Mouse (Mus musculus): ENCODE measurements around the gene Col5a1. TPM values are rescaled to one million over a fixed set of nuclear protein-coding genes. Genes with fewer than 3 reads are reported as not detected.

The Col5a1 gene
- polyA plus RNA-seq, 1 experiment = 172 TPM

- Histone ChIP-seq H3K36me3 (ENCODE audit: control insufficient read depth, insufficient read depth) (no peaks in the 10 kb centered on the region), H3K79me2 (ENCODE audit: control insufficient read depth, insufficient read depth) (no peaks in the 10 kb centered on the region), H3K4me3 (no peak overlapping the region), H3ac (ENCODE audit: control insufficient read depth, insufficient read length) (no peak overlapping the region), H3K4me2 (ENCODE audit: low read depth) (peak overlapping the region; percentile 72), H3K27me3 (ENCODE audit: control insufficient read depth, insufficient read depth, insufficient read length) (no peaks in the 10 kb centered on the region)
- 0 out of 2 replicates have a peak, but pooled peaks have one; percentile 20 for TF ChIP-seq CEBPB (IDR thresholded peaks at IDR 0.05; ENCODE audit: insufficient read depth, poor library complexity, severe bottlenecking)
- no peak for TF ChIP-seq MYOD1 (IDR thresholded peaks at IDR 0.05; ENCODE audit: control insufficient read depth in 1 of 3, insufficient read length in 2 of 3, low read depth in 2 of 3)
These were observed 21.5 kb upstream of the Col5a1 start for GRCm38 (mm10) chr2:27864491-27865365.

- H3K4me2 ChIP-seq (ENCODE audit: low read depth) = no peak overlapping the region
- no peak overlapping the region for H3ac ChIP-seq (ENCODE audit: control insufficient read depth, insufficient read length)
- H3K36me3 ChIP-seq (ENCODE audit: control insufficient read depth, insufficient read depth) = no peaks in the 10 kb centered on the region
- H3K27me3 ChIP-seq (ENCODE audit: control insufficient read depth, insufficient read depth, insufficient read length) = no peaks in the 10 kb centered on the region
- no peaks in the 10 kb centered on the region for H3K79me2 ChIP-seq (ENCODE audit: control insufficient read depth, insufficient read depth)
- TF ChIP-seq REST (IDR thresholded peaks at IDR 0.05; ENCODE audit: insufficient read depth, insufficient read length) (no peak), TCF3 (IDR thresholded peaks at IDR 0.05; ENCODE audit: insufficient read length, low read depth) (no peak), E2F4 (IDR thresholded peaks at IDR 0.05; ENCODE audit: insufficient read depth) (no peak), POLR2A (IDR thresholded peaks at IDR 0.05; ENCODE audit: insufficient read length, low read depth) (no peak), TCF12 (IDR thresholded peaks at IDR 0.05; ENCODE audit: insufficient read depth, poor library complexity, severe bottlenecking) (no peak), POLR2AphosphoS2 (IDR thresholded peaks at IDR 0.05; ENCODE audit: insufficient read length, low read depth) (no peak), CEBPB (IDR thresholded peaks at IDR 0.05; ENCODE audit: insufficient read depth, poor library complexity, severe bottlenecking) (no peak), SRF (IDR thresholded peaks at IDR 0.05; ENCODE audit: control insufficient read depth, insufficient read length, low read depth) (no peak), MYOD1 (IDR thresholded peaks at IDR 0.05; ENCODE audit: control insufficient read depth in 1 of 3, insufficient read length in 2 of 3, low read depth in 2 of 3) (no peak), MAX (IDR thresholded peaks at IDR 0.05; ENCODE audit: low read depth) (no peak), USF1 (IDR thresholded peaks at IDR 0.05; ENCODE audit: low read depth) (no peak), MYOG (IDR thresholded peaks at IDR 0.05; ENCODE audit: control insufficient read depth in 1 of 3, insufficient read depth in 1 of 3, insufficient read length in 2 of 3, low read depth in 2 of 3) (no peak)
- H3K4me3 ChIP-seq = no peak overlapping the region
These were observed 15.6 kb upstream of the Col5a1 start for GRCm38 (mm10) chr2:27870586-27870985.

DNA sequence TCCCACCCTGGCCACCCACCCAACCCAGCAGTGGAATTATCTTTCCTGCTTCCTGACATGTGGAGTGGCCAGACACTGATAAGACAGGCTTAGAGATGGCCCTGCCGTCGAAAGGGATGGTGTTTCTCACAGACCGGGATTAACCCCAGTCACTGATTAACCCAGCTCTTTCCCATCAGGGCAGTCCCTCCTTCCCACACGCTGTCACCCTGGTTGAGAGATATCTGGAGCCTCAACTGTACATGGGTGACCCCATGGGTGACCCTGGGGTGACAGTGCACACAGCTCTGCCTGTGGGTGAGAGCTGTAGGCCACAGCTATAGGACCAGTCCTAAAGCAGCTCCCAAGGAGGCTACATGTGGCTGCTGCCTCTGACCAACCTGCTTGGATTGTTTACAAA is 15.2 kb upstream of the Col5a1 start:
- Histone ChIP-seq H3K4me3 (no peak overlapping the region), H3K27me3 (ENCODE audit: control insufficient read depth, insufficient read depth, insufficient read length) (no peaks in the 10 kb centered on the region), H3ac (ENCODE audit: control insufficient read depth, insufficient read length) (no peak overlapping the region), H3K4me2 (ENCODE audit: low read depth) (no peak overlapping the region), H3K36me3 (ENCODE audit: control insufficient read depth, insufficient read depth) (no peaks in the 10 kb centered on the region), H3K79me2 (ENCODE audit: control insufficient read depth, insufficient read depth) (no peaks in the 10 kb centered on the region)
- TF ChIP-seq REST (IDR thresholded peaks at IDR 0.05; ENCODE audit: insufficient read depth, insufficient read length) (no peak), MYOG (IDR thresholded peaks at IDR 0.05; ENCODE audit: control insufficient read depth in 1 of 3, insufficient read depth in 1 of 3, insufficient read length in 2 of 3, low read depth in 2 of 3) (no peak), MAX (IDR thresholded peaks at IDR 0.05; ENCODE audit: low read depth) (no peak), CEBPB (IDR thresholded peaks at IDR 0.05; ENCODE audit: insufficient read depth, poor library complexity, severe bottlenecking) (no peak), POLR2A (IDR thresholded peaks at IDR 0.05; ENCODE audit: insufficient read length, low read depth) (no peak), TCF3 (IDR thresholded peaks at IDR 0.05; ENCODE audit: insufficient read length, low read depth) (no peak), TCF12 (IDR thresholded peaks at IDR 0.05; ENCODE audit: insufficient read depth, poor library complexity, severe bottlenecking) (no peak), MYOD1 (IDR thresholded peaks at IDR 0.05; ENCODE audit: control insufficient read depth in 1 of 3, insufficient read length in 2 of 3, low read depth in 2 of 3) (no peak), E2F4 (IDR thresholded peaks at IDR 0.05; ENCODE audit: insufficient read depth) (no peak), USF1 (IDR thresholded peaks at IDR 0.05; ENCODE audit: low read depth) (no peak), SRF (IDR thresholded peaks at IDR 0.05; ENCODE audit: control insufficient read depth, insufficient read length, low read depth) (no peak), POLR2AphosphoS2 (IDR thresholded peaks at IDR 0.05; ENCODE audit: insufficient read length, low read depth) (no peak)

DNA sequence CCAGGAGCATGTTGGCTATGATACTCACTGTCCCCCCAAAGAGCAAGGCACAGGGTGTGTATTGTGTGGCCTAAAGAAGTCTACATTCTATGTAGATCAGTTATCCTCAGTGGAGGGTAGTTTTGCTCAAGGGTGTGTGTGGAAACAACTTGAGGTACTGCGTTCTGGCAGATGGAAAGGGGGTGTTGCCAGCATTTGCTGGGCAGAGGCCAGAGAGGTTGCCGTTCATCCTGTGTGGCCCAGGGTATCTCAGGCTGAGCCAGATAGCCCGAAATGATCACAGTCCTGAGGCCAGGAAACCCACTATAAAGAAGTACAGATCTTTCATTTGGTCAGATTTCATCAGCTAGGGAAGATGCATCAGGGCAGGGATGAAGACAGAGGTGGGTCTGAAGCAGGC is 13.9 kb upstream of the Col5a1 start:
- TF ChIP-seq POLR2AphosphoS2 (IDR thresholded peaks at IDR 0.05; ENCODE audit: insufficient read length, low read depth) (no peak), REST (IDR thresholded peaks at IDR 0.05; ENCODE audit: insufficient read depth, insufficient read length) (no peak), POLR2A (IDR thresholded peaks at IDR 0.05; ENCODE audit: insufficient read length, low read depth) (no peak), CEBPB (IDR thresholded peaks at IDR 0.05; ENCODE audit: insufficient read depth, poor library complexity, severe bottlenecking) (no peak), E2F4 (IDR thresholded peaks at IDR 0.05; ENCODE audit: insufficient read depth) (no peak), SRF (IDR thresholded peaks at IDR 0.05; ENCODE audit: control insufficient read depth, insufficient read length, low read depth) (no peak), USF1 (IDR thresholded peaks at IDR 0.05; ENCODE audit: low read depth) (no peak), TCF12 (IDR thresholded peaks at IDR 0.05; ENCODE audit: insufficient read depth, poor library complexity, severe bottlenecking) (no peak), TCF3 (IDR thresholded peaks at IDR 0.05; ENCODE audit: insufficient read length, low read depth) (no peak), MAX (IDR thresholded peaks at IDR 0.05; ENCODE audit: low read depth) (no peak), MYOD1 (IDR thresholded peaks at IDR 0.05; ENCODE audit: control insufficient read depth in 1 of 3, insufficient read length in 2 of 3, low read depth in 2 of 3) (no peak), MYOG (IDR thresholded peaks at IDR 0.05; ENCODE audit: control insufficient read depth in 1 of 3, insufficient read depth in 1 of 3, insufficient read length in 2 of 3, low read depth in 2 of 3) (no peak)
- H3K36me3 ChIP-seq (ENCODE audit: control insufficient read depth, insufficient read depth) = no peaks in the 10 kb centered on the region
- H3K4me3 ChIP-seq = no peak overlapping the region
- no peaks in the 10 kb centered on the region for H3K27me3 ChIP-seq (ENCODE audit: control insufficient read depth, insufficient read depth, insufficient read length)
- no peaks in the 10 kb centered on the region for H3K79me2 ChIP-seq (ENCODE audit: control insufficient read depth, insufficient read depth)
- no peak overlapping the region for H3K4me2 ChIP-seq (ENCODE audit: low read depth)
- H3ac ChIP-seq (ENCODE audit: control insufficient read depth, insufficient read length) = no peak overlapping the region

Data from myocyte (in vitro differentiated cells).